Mouse (Mus musculus) spleen, embryonic (tissue): Measurements from ENCODE around the gene Man2c1.

ENCODE experiments used
- CTCF ChIA-PET: fragments of 350-600 bp; sonication (Branson Sonifier 250); formaldehyde crosslinking; loops from one replicate; lab custom pipeline; 2022; lab: Charles Lee

Man2c1 gene

DNA sequence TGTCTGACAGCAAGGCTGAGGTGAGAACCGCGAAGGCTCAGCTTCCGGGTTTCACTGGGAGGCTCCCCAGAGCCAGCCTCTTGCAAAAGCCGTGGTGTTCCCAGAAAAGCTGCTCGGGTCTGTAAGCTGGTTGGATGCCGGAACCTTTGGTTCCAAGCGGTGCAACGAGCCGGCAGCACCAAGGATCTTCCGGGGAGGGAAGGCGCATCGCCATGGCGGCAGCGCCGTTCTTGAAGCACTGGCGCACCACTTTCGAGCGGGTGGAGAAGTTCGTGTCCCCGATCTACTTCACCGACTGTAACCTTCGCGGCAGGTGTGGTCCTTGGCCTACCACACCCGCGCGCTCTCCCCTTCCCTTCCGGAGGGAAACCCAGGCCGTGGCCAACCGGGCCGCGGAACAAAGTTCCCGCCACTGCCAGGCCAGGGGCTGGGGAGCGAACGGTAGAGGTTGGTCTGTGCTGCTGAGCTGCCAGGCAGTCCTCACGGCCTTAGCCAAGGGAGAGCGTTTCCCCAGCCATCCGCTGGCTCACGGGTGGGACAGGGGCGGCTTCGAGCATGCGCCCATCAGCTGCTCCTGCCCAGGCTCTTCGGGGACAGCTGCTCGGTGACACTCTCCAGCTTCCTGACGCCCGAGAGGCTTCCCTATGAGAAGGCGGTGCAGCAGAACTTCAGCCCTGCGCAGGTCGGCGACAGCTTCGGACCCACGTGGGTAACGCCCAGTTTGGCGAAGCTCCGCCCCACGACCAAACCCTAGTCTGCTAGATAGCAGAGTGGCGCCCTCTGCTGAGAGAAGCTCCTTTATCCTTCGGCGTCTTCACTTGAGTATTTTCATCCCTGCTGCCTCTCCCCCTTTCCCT lies at the start of gene Man2c1:
Gene Man2c1 (plus strand): TSS at position 114 of the 857 bp plus-strand sequence.
- CTCF ChIA-PET = interaction anchor here (0.6 to 1.5 kb wide), 3 partner anchors 17 to 174 kb away, joined by 3 to 4 read pairs (median 3); partner anchors contain the start of gene Neil1

DNA sequence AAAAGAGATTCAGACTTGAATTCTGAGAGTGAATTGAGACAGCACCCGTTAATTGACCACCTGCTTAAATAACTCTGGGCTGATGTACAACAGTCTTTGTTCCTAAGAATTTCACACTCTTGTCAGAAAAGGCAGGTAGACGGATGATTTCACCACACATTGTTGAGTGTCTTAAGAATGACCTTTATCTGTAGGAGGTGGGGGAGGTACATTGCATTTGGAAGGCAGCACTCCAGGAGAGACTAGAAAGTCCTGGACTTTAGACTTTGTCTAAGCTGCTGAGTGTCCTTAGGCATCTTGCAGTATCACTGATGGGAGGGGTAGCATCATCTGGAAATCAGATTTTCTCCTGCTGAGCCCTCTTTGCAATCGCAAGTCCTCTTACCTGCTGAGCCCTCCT lies 48.3 kb upstream of the Man2c1 start:
- CTCF ChIA-PET = interaction anchor here (0.7 kb wide), 1 partner anchor 11 kb away, joined by 3 read pairs; no protein-coding TSS in a partner anchor

DNA sequence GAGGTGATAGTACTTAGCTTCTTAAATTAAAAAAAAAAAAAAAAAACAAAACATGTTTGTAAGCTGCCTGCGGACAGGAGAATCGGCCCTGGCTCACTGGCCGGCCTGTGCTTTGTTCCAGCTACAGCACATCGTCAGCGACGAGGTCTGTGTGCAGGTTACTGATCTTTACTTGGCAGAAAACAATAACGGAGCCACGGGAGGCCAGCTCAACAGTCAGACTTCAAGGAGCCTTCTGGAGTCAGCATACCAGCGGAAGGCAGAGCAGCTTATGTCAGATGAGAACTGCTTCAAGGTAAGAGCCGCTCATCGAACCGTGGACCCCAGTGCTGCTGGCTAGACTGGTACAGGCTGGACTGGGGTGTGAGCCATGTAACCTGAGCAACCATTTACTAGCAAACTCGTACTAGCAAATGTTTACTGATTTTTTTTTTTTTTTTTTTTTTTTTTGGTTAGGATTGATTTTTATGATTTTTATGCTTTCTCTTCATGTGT lies 13.2 kb upstream of the Man2c1 start:
- CTCF ChIA-PET = no interaction called here

DNA sequence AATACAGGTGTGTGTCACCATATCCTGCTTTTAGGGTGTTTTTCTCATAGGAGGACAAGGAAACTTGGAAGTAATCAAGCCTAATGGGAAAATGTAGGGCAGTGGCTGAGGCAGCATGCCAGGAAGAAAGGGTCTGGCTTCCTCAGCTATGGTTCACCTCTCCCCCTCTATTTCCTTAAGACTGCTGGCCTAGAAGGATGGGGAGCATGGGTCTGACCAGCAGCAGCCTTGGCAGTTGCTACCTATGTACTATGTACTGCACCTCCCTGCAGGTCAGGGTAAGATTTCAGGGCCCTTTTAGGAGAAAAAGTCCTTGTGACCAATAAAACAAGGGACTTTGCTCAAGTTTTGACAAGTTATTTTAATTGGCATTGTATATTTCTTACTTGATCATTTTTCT lies 849 bp upstream of the Man2c1 start:
- CTCF ChIA-PET = no interaction called here

DNA sequence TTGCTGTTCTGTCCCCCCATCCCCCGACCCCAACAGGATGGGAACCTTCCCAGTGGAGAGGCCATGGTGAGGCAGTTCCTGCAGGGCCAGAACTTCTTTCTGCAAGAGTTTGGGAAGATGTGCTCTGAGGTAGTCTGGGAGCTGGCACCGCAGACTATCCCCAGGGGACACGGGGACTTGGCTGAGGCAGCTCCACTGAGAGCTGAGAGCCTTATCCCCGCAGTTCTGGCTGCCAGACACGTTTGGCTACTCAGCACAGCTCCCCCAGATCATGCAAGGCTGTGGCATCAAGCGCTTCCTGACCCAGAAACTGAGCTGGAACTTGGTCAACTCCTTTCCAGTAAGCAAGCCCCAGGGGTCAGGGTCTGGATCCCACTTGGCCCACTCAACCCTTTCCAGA lies 6.8 kb downstream of the Man2c1 start:
- CTCF ChIA-PET = interaction anchor here (0.6 kb wide), 1 partner anchor 215 kb away, joined by 5 read pairs; no protein-coding TSS in a partner anchor

DNA sequence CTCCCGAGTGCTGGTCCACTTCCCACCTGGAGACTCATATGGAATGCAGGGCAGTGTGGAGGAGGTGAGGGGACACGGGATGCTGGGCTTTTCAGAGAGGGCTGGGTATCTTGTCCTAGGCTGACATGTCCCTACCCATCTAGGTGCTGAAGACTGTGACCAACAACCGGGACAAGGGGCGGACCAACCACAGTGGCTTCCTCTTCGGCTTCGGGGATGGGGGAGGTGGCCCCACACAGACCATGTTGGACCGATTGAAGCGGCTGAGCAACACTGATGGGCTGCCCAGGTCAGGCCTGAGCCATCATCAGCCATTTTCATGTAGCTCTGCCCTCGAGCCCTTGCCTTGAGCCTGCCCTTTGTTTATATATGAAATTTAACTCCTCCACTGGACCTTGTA lies 7.3 kb downstream of the Man2c1 start:
- CTCF ChIA-PET = no interaction called here

DNA sequence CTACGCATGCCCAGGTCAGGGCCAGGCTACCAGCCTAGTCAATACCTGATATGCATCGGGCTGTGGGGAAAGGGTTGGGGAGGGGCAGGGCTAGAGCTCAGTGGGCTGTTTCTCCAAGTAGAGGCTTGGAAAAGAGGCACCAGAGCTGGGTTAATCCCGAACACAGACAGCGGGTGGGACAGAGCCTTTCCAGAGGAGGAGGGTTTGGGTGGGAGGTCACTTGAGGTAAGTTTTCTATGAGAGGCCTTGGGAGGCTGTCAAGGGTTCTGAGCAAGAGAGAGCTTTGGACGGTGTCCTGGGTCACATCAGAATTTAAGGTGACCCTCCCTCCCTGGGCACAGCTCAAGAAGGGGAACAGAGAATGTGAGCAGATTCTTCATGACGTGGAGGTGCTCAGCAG lies 8.0 kb downstream of the Man2c1 start:
- CTCF ChIA-PET = no interaction called here

DNA sequence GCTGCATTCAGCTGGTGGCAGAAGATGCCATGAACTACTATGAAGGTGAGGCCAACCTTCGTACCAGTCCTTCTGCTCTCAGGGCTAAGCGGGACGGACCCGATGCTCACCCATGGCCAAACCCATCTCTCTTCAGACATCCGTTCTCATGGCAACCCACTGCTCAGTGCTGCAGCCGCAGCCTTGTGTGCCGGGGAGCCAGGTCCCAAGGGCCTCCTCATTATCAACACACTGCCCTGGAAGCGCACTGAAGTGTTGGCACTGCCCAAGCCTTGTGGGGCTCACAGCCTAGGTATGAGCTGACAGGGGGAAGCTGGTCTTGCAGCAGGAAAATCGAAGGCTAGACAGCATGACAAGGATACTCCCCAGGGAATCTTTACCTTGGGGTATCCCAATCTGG lies 8.6 kb downstream of the Man2c1 start:
- CTCF ChIA-PET = no interaction called here

DNA sequence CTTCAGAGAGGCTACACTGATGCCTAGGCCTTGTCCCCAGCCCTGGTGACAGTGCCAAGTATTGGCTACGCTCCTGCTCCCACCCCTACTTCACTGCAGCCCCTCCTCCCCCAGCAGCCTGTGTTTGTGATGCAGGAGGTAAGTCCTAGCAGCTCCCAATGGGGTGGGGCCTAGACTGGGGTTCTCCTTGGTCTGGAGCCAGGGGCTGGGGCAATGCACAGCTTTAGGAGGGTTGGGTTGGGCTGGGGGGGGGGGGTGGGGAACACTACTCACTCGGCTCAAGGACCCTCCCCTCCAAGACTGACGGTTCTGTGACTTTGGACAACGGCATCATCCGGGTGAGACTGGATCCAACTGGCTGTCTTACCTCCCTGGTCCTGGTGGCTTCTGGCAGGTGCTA lies 9.1 kb downstream of the Man2c1 start:
- CTCF ChIA-PET = no interaction called here

DNA sequence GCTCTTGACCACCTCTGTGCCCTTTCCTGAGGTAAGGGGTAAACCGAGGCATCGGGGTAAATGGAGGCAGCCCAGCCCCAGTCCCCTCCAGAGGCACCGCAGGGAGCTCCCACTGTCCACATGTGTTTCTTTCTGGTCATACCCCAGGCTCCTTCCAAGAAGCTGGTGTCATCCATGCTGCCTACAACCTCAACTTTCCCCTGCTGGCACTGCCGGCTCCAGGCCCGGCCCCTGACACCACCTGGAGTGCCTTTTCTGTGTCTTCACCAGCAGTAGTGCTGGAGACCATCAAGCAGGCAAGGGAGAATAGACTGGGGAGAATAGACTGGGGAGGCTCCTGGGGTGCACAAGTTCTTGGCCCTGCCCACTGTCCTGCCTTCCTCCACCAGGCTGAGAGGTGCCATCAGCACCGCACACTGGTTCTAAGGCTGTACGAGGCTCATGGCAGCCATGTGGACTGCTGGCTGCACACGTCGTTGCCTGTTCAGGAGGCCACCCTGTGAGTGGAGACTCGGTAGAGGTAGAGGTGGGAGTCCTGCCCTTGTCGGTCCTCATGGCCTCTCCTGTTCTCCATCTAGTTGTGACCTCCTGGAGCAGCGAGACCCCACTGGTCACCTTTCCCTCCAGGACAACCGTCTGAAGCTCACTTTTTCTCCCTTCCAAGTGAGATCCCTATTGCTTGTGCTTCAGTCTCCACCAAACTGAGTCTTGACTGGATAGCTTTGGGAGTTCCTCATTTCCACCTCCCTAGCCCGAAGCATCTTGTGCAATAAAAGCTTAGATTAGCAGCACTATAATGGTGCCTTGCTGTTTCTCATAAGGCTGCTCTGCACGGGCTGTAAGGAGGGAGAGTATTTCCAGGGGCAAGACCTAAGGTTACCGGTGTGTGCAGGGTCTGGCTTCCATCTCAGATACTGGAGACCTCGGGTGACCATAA lies 11.2 kb downstream of the Man2c1 start:
- CTCF ChIA-PET = interaction anchor here (0.6 kb wide), 1 partner anchor 691 kb away, joined by 3 read pairs; no protein-coding TSS in a partner anchor

DNA sequence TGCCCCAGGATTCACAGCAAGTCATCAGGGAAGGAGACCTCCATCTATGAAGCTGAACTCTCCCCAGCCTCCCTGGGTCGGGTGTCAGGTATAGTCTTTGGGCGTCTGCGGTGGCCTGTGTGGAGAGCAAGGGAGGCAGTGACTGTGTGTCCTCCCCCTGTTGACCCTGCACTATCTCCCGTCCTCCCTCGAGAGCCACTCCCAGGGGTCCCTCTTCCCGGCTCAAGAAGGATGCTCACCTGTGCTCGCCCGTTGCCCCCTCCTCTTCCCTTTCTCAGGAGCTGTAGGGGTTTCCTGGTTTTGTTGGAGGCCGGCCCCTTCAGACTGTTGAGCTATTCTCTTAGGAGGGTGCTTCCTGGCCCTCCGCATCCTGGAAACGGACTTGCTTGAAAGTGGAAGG lies 12.7 kb downstream of the Man2c1 start:
- CTCF ChIA-PET = no interaction called here

DNA sequence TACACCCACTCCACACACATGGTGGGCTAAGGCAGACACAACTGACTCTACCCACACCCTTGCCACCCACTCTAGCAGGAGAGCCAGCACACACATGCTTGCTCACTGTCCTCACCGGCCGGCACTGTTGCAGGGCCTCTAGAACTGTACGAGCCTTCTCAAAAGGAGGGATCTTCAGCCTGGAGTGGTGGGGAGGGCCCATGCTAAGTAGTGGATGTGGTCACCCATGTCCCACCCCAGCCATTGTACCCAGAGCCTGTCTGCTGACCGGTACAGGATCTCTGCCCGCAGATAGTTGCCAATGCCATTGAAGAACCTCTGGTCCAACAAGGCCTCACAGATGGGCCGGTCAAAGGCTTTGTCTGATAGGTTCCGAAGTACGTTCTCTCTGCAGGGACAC lies 14.3 kb downstream of the Man2c1 start:
- CTCF ChIA-PET = no interaction called here

DNA sequence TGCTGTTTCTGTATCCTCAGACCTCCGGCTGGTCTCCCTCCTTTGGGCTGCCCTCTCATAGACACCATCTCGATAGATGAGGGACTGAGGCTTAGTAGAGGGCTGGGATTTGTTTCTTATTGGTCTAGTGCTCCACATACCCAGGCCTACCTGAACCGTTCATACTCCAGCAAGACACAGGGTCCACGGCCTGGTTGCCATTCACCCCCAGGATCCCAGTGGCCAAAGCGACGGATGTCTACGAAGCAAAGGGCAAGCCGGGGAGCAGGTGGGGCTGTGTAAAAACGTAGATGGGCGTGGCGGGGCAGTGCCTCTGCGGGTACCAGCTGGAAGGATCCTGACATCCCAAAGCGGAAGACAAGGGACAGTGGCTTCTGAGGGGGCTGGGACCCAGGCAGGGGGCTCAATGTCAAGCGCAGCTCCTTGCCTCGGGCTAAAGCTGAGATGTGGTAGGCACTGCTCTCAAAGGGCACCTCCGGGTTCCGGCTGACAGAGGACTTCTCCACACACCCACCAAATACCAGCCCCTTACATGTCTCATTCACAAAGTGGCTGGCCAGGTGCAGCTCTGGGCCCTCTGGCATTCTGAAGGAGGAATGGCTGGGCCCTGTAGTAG lies 16.1 kb downstream of the Man2c1 start:
- CTCF ChIA-PET = no interaction called here

DNA sequence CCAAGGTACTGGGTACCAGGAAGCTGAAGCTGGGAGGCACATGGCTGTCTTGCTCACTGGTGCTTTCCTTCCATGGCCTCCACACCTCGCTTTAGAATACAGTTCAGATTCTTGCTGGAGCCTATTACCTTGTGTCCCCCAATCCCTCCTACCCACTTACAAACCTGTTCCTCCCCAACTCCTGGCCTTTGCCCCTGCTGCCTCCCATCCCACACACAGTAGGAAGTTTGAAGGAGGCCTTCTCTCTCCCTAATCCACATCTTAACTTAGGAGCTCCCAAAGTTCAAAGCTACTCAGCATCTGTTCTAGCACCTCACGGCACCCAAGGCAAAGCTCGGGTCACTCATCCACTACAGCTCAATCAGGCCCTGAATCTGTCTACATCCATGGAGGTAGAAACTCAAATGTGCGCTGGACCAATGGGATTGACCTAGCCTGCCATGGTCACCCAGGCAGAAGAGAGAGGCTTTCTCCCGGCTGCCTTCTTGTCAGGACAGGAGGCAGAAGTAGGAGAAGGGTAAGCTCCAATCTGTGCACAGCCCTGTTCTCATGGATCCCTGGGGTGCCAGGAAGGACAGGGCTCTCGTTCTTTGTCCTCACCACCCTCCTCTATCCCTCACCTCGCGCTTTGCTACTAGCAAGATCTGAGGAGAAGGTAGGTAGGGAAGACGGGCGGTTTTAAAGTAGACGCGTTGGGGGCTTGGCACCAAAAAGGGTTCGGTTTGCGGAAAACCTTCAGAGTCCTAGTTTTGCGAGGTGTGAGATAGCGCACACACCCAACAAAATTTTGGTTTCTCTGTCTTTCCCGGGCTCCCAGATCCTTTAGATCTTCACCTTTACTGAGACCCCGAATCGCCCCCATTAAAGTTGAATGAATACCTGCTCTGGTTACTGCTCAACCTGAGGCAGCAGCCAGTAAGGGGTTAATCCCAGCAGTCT lies 17.0 kb downstream of the Man2c1 start:
- CTCF ChIA-PET = interaction anchor here (0.6 to 0.8 kb wide), 2 partner anchors 16 to 70 kb away, joined by 3 read pairs; no protein-coding TSS in a partner anchor

DNA sequence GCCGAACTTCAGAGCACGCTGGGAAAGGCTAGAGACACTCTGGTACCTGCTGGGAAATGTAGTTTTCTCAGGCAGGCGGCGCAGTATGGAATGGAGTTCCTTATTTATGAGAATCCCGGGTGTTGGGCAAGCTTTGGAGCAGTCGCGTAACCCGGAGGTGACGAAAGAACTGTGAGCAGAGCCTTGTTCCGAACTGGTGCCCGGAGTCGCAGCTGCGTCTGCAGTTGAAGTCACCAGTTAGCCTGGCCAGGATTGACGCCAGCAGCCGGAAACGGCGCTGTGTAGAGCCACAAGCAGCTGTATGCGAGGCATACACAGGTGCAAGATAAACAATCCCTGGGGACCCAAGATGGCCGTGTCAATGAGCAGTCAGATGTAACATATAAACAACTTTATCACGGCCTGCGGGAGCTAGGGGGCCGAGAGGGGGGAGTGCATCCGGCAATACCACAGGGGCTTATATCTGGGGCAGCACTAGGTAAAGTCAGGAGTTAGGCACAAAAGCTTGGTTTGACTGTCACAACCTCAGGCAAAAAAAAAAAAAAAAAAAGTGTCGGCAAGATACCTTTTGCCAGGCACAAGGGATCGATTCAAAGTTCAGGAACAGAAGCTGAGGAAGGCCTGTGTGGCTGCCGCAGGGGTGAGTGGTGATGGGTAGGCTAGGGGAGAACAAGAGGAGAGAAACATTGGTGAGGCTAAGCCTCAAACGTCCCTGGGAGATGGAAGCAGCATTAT lies 17.8 kb downstream of the Man2c1 start, which contains the start of gene Neil1:
Gene Neil1 (minus strand): TSS at position 162 of the 735 bp plus-strand sequence.
- CTCF ChIA-PET = interaction anchor here (0.8 to 2.0 kb wide), 2 partner anchors 10 to 17 kb away, joined by 3 to 6 read pairs; partner anchors contain the start of gene Commd4

DNA sequence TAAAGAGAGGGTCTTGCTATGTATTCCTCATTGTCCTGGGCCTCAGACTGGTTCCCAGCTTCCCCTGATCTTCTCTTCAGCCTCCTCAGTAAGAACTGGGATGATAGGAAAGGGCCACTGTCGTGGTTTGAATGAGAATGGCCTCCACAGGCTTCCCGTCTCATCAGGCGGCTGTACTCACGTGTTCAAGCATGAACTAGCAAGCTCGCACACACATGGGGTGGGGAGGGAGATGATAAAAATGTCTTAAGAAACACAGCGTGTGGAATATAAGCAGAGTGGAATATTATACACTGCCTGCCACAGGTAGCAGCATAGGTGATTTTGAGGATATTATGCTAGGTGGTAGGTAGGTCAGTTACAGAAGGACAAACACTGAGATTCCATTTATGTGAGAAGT lies 18.5 kb downstream of the Man2c1 start:
- CTCF ChIA-PET = interaction anchor here (2.0 kb wide), 1 partner anchor 9 kb away, joined by 6 read pairs; the partner anchor contains the start of gene Commd4

DNA sequence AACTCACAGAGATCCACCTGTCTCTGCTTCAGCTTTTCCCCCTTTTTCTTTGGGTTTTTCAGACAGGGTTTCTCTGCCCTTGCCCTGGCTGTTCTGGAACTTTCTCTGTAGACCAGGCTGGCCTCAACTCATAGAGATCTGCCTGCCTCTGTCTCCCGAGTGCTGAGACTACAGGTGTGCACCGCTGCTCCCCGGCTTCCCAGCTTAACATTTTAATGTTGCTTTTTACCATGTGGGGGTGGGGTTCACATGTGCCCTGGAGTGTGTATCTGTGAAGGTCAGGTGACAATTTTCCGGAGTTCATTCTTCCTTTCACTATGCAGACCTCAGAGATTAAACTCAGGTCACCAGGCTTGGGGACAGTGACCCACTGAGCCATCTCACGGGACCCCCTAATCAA lies 19.7 kb downstream of the Man2c1 start:
- CTCF ChIA-PET = interaction anchor here (2.0 kb wide), 1 partner anchor 8 kb away, joined by 6 read pairs; the partner anchor contains the start of gene Commd4

DNA sequence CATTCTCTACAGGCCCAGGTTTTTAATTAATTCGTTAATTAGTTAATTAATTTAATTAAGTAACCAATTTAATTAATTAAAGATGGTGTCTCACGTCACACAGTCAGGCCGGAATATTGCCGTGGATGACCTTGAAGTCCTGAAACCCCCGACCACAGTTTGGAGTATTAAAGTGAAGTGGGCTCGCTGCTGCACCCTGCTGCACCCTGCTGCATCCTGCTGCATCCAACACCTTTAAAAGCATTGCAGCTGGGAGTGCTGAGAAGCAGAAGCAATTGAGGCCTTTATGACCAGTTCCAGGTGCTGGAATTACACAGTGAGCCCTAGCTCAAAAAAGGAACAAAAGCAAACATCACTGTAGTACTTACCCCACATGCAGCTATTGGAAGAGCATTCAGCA lies 21.8 kb downstream of the Man2c1 start:
- CTCF ChIA-PET = no interaction called here

DNA sequence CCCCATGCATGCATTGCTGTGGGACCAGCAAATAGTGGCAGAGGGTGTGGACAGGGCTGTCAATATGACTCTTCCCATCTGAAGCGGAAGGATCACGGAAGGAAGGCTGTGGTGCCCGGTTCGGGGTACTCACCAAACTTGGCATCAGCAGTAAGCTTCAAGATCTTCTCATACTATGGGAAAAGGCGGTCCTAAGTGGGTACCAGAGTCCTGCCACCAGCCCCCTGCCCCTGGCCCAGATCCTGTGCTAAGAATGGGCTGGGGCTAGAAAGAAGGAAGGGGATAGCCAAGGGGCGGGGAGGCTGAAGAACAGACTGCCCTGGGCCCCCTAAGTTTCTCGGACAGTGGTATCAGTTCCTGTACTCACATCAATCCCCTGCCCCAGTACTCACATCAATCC lies 25.9 kb downstream of the Man2c1 start:
- CTCF ChIA-PET = no interaction called here
